18 mouse cellular contexts compared by ENCODE assay signal in the genomic region with DNA sequence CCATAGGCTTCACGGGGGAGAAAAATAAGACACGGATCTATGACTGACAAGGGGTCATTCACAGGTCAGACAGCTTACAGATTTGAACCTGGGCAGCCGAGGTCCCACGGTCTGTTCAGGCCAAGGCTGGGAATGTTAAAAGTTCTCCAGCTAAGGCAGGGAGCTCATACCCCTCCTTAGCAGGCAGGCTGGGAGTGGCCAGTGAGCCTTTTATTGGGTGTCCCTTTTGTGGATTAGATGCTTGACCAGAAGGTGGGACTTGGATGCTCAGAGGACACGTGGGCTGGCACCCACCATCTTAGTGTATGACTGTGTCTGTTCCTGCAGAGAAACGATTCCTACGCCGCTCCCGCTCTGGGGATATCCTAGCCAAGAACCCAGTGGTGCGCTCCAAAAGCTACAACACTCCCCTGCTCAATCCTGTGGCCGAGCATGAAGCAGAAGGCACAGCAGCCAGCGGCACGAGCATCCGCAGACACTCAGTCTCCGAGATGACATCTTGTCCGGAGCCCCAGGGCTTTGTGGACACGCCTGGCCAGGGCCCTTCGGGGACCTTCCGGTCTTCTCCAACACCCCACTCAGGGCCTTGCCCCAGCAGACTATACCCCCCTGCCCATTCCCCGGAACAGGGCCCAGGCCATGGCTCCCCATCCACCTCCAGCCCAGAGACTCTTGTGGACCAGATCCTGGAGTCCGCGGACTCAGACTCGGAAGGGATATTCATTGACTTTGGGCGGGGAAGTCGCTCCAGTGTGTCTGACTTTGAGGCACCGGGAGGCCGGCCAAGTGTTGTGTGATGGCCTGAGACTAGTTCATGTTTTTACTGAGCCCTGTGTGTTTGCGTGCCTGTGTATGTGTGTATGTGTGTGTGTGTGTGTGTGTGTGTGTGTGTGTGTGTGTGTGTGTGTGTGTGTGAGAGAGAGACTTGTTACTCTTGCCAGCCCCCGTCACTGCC. TPM values are rescaled to one million over a fixed set of nuclear protein-coding genes. Genes with fewer than 3 reads are reported as not detected.
DNase-seq lines count a peak whose midpoint lies in the region; ATAC-seq lines count a peak whose summit lies in the region.
"Had no signal": no experiment of that assay in that cellular context is flagged by ENCODE, and none has a peak within 500 bp of the region (broad histone marks: within the 10 kb centered on the region; RNA-seq: fewer than 3 reads in every experiment).

No protein-coding gene starts in this region.

- H3K4me3 ChIP-seq in heart, embryonic 10.5 days, result no peak overlapping the region
- no peak overlapping the region for H3K4me3 ChIP-seq in kidney, embryonic 16.5 days (ENCODE audit: low read length)
- no peak overlapping the region for H3K4me3 ChIP-seq in midbrain, embryonic 13.5 days (replicated peaks)
- H3K4me3 ChIP-seq in midbrain, embryonic 14.5 days (replicated peaks; ENCODE audit: low read depth, low read length), result no peak overlapping the region
- H3K4me3 ChIP-seq: heart, embryonic 15.5 days; hindbrain, embryonic 13.5 days; limb, embryonic 10.5 days; midbrain, embryonic 10.5 days; myocyte had no signal

- H3K4me1 ChIP-seq in heart, embryonic 10.5 days, result peaks cover 20% of the 10 kb centered on the region
- 0 out of 2 replicates have a peak, but pooled peaks cover 3% of the 10 kb centered on the region for H3K4me1 ChIP-seq in kidney, embryonic 16.5 days (ENCODE audit: insufficient read depth, low read length)
- no peaks in the 10 kb centered on the region for H3K4me1 ChIP-seq in midbrain, embryonic 13.5 days (replicated peaks)
- H3K4me1 ChIP-seq in midbrain, embryonic 14.5 days (ENCODE audit: control insufficient read depth, insufficient read depth, low read length), result no peaks in the 10 kb centered on the region
- H3K4me1 ChIP-seq: midbrain, embryonic 10.5 days had no signal

- no peaks in the 10 kb centered on the region for H3K27me3 ChIP-seq in heart, embryonic 10.5 days (ENCODE audit: insufficient read depth, poor library complexity, severe bottlenecking)
- no peaks in the 10 kb centered on the region for H3K27me3 ChIP-seq in kidney, embryonic 16.5 days (ENCODE audit: insufficient read depth, low read length)
- no peaks in the 10 kb centered on the region for H3K27me3 ChIP-seq in midbrain, embryonic 13.5 days
- H3K27me3 ChIP-seq in midbrain, embryonic 14.5 days (ENCODE audit: control insufficient read depth, insufficient read depth, low read length), result no peaks in the 10 kb centered on the region
- H3K27me3 ChIP-seq: CH12.LX; heart, embryonic 15.5 days; hindbrain, embryonic 13.5 days had no signal

- no peak overlapping the region for H3K4me2 ChIP-seq in kidney, embryonic 16.5 days (replicated peaks; ENCODE audit: low read depth, low read length)
- no peak overlapping the region for H3K4me2 ChIP-seq in midbrain, embryonic 13.5 days (replicated peaks)
- no peak overlapping the region for H3K4me2 ChIP-seq in midbrain, embryonic 14.5 days (ENCODE audit: low read length)
- H3K4me2 ChIP-seq: heart, embryonic 15.5 days; hindbrain, embryonic 13.5 days; liver, embryonic 11.5 days had no signal

- H3K36me3 ChIP-seq in heart, embryonic 10.5 days, result peaks cover 45% of the 10 kb centered on the region
- H3K36me3 ChIP-seq in kidney, embryonic 16.5 days (ENCODE audit: insufficient read depth, low read length), result peaks cover 20% of the 10 kb centered on the region
- H3K36me3 ChIP-seq in midbrain, embryonic 13.5 days, result 0 out of 2 replicates have a peak, but pooled peaks cover 4% of the 10 kb centered on the region
- H3K36me3 ChIP-seq in midbrain, embryonic 14.5 days (ENCODE audit: control insufficient read depth, insufficient read depth, low read length), result no peaks in the 10 kb centered on the region

- no peak overlapping the region for H3K9ac ChIP-seq in kidney, embryonic 16.5 days (replicated peaks; ENCODE audit: low read length)
- no peak overlapping the region for H3K9ac ChIP-seq in midbrain, embryonic 13.5 days (replicated peaks)
- H3K9ac ChIP-seq in midbrain, embryonic 14.5 days (replicated peaks; ENCODE audit: low read length), result no peak overlapping the region
- H3K9ac ChIP-seq: heart, embryonic 15.5 days; hindbrain, embryonic 13.5 days had no signal

- H3K27ac ChIP-seq in heart, embryonic 10.5 days, result no peak overlapping the region
- no peak overlapping the region for H3K27ac ChIP-seq in kidney, embryonic 16.5 days (ENCODE audit: low read length)
- H3K27ac ChIP-seq in midbrain, embryonic 13.5 days, result no peak overlapping the region
- no peak overlapping the region for H3K27ac ChIP-seq in midbrain, embryonic 14.5 days (replicated peaks; ENCODE audit: low read depth, low read length)
- H3K27ac ChIP-seq: heart, embryonic 15.5 days; hindbrain, embryonic 13.5 days; limb, embryonic 10.5 days; midbrain, embryonic 10.5 days had no signal

- 88% methylated on average over 29 of the region's 29 CpGs for WGBS in heart, embryonic 10.5 days
- WGBS in kidney, embryonic 16.5 days, result 81% methylated on average over 29 of the region's 29 CpGs
- 88% methylated on average over 29 of the region's 29 CpGs for WGBS in midbrain, embryonic 13.5 days
- 88% methylated on average over 28 of the region's 29 CpGs for WGBS in midbrain, embryonic 14.5 days

- H3K9me3 ChIP-seq in heart, embryonic 10.5 days, result no peaks in the 10 kb centered on the region
- no peaks in the 10 kb centered on the region for H3K9me3 ChIP-seq in kidney, embryonic 16.5 days (ENCODE audit: low read length)
- H3K9me3 ChIP-seq in midbrain, embryonic 13.5 days, result no peaks in the 10 kb centered on the region
- H3K9me3 ChIP-seq in midbrain, embryonic 14.5 days (ENCODE audit: control insufficient read depth, low read length), result no peaks in the 10 kb centered on the region
- H3K9me3 ChIP-seq: heart, embryonic 15.5 days; hindbrain, embryonic 13.5 days; limb, embryonic 10.5 days; midbrain, embryonic 10.5 days had no signal

- peak; percentile 35 to 37 for DNase-seq in heart, adult 18-20 months
- DNase-seq in heart, embryonic 10.5 days (ENCODE audit: low spot score), result no peak
- peak; percentile 62 for DNase-seq in kidney, postnatal 10 days
- no peak for DNase-seq in midbrain, embryonic 14.5 days
- DNase-seq in skeletal muscle tissue, adult 2 months (ENCODE audit: low read depth, low spot score), result peak; percentile 42
- DNase-seq in testis, postnatal 14 days (ENCODE audit: low spot score), result no peak
- DNase-seq: cerebellum, adult 11 months; thymus, adult 18-20 months had no signal

- no peak for ATAC-seq in kidney, embryonic 16.5 days (ENCODE audit: low FRiP score, low TSS enrichment)
- peak; percentile 14; the same call in 1 of the 2 replicates for ATAC-seq in midbrain, embryonic 13.5 days
- no peak for ATAC-seq in midbrain, embryonic 14.5 days (ENCODE audit: low FRiP score, low TSS enrichment)

RNA-seq across cellular contexts. Expression of a gene that starts 17.2 kb away (rescaled TPM):
- total RNA-seq in heart, adult 18-20 months (2021), result 1 to 10 TPM; 1.4 TPM
- 4.3 and 6.5 TPM in 2 replicates for polyA plus RNA-seq in heart, embryonic 10.5 days (2016; fragmentation: Nextera tagmentation; extraction: Ambion mirVana)
- polyA plus RNA-seq in kidney, embryonic 16.5 days (2015; fragmentation: Nextera tagmentation; extraction: Ambion mirVana), result 12.3 and 13.8 TPM in 2 replicates
- 0.61 and 0.67 TPM in 2 replicates for polyA plus RNA-seq in midbrain, embryonic 13.5 days (2015; fragmentation: Nextera tagmentation; extraction: Ambion mirVana)
- 0.46 TPM in 1 of 2 replicates, not detected in the other for polyA plus RNA-seq in midbrain, embryonic 14.5 days (2014; fragmentation: Nextera tagmentation; extraction: Ambion mirVana)
- total RNA-seq: neutrophil, adult 5-6 weeks had no signal
- polyA plus RNA-seq: myocyte had no signal

RNA-seq across cellular contexts. Expression of a gene that starts 33.2 kb away (rescaled TPM):
- total RNA-seq in heart, adult 18-20 months (2021), result 1 to 10 TPM; 4.3 to 6.2 TPM
- polyA plus RNA-seq in heart, embryonic 10.5 days (2016; fragmentation: Nextera tagmentation; extraction: Ambion mirVana), result 30.6 and 33.1 TPM in 2 replicates
- 43.4 and 44.1 TPM in 2 replicates for polyA plus RNA-seq in kidney, embryonic 16.5 days (2015; fragmentation: Nextera tagmentation; extraction: Ambion mirVana)
- 12.2 and 13.8 TPM in 2 replicates for polyA plus RNA-seq in midbrain, embryonic 13.5 days (2015; fragmentation: Nextera tagmentation; extraction: Ambion mirVana)
- polyA plus RNA-seq in midbrain, embryonic 14.5 days (2014; fragmentation: Nextera tagmentation; extraction: Ambion mirVana), result 19.5 and 19.9 TPM in 2 replicates

Comparison
In these comparisons a context has a peak if more than half of its experiments do, and no peak if none do; other contexts are left out.
1. DNase-seq: peak in heart, adult 18-20 months (2 of 2), kidney, postnatal 10 days (single experiment) and skeletal muscle tissue, adult 2 months (single experiment); none in heart, embryonic 10.5 days (single experiment), midbrain, embryonic 14.5 days (single experiment) and testis, postnatal 14 days (single experiment).